Comparison of ENCODE assay signal across 10 mouse cellular contexts in the genomic region with DNA sequence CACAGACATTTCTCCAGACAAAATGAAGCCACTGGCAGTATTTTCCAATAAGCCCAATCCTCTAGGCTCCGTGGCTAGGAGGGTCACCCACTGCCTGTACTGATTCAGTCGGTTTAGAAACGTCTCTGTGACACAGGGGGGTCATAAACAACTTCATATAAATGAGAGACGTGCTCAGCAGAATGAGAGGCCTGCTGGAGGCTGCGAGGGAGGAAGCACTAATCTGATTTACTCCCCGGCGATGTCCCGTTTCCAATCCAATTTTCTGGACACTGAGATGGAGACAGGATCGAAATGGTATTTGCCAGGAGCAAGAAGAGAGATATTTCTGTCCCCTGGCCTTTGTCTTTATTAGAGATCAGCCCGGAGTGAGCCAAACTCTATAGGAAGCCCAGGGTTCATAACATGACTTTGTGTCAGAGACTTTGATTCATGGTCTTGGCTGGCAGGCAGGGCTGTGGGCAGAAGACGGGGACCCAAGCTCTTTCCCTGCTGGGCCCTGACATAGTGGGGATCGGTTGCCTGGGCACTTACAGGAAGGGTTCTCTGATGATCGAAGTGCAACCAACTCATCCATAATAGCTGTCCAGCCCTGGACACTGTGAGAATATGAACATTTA.
DNase-seq lines count a peak whose midpoint lies in the region; ATAC-seq and TF ChIP-seq lines count a peak whose summit lies in the region.
"Had no signal": no experiment of that assay in that cellular context is flagged by ENCODE, and none has a peak within 500 bp of the region (broad histone marks: within the 10 kb centered on the region; RNA-seq: fewer than 3 reads in every experiment).

No protein-coding gene starts in this region.

- 56% methylated on average over 13 of the region's 13 CpGs for WGBS in intestine, embryonic 16.5 days
- WGBS in intestine, embryonic 15.5 days: 56% methylated on average over 13 of the region's 13 CpGs
- WGBS in midbrain, embryonic 12.5 days: 46% methylated on average over 13 of the region's 13 CpGs
- 32% methylated on average over 13 of the region's 13 CpGs for WGBS in midbrain, embryonic 16.5 days
- WGBS in liver, postnatal 0 days (ENCODE audit: insufficient replicate concordance): 41% methylated on average over 13 of the region's 13 CpGs

- peak overlapping the region; percentile 14; the same call in 1 of the 2 replicates for H3K27ac ChIP-seq in intestine, embryonic 16.5 days (ENCODE audit: low read length)
- H3K27ac ChIP-seq in intestine, embryonic 15.5 days: no peak overlapping the region
- H3K27ac ChIP-seq in midbrain, embryonic 12.5 days (replicated peaks): peak overlapping the region; percentile 49; the same call in 1 of the 2 replicates
- H3K27ac ChIP-seq in midbrain, embryonic 16.5 days (ENCODE audit: low read length): no peak overlapping the region
- peak overlapping the region; percentile 76 for H3K27ac ChIP-seq in liver, postnatal 0 days (ENCODE audit: low read depth)
- H3K27ac ChIP-seq: stomach, postnatal 0 days had no signal

- H3K4me1 ChIP-seq in intestine, embryonic 16.5 days (ENCODE audit: control insufficient read depth, insufficient read depth, low read length): peaks cover 36% of the 10 kb centered on the region
- H3K4me1 ChIP-seq in intestine, embryonic 15.5 days (replicated peaks): peaks cover 32% of the 10 kb centered on the region
- peaks cover 23% of the 10 kb centered on the region for H3K4me1 ChIP-seq in midbrain, embryonic 12.5 days
- peaks cover 12% of the 10 kb centered on the region for H3K4me1 ChIP-seq in midbrain, embryonic 16.5 days (ENCODE audit: control insufficient read depth, insufficient read depth, low read length)
- peaks cover 27% of the 10 kb centered on the region for H3K4me1 ChIP-seq in liver, postnatal 0 days (ENCODE audit: insufficient read depth)

- no peak for TF ChIP-seq CTCF in liver, postnatal 0 days (IDR thresholded peaks at IDR 0.05; ENCODE audit: low read depth)

- no peak overlapping the region for H3K4me3 ChIP-seq in intestine, embryonic 16.5 days (ENCODE audit: low read length)
- no peak overlapping the region for H3K4me3 ChIP-seq in intestine, embryonic 15.5 days (replicated peaks)
- no peak overlapping the region for H3K4me3 ChIP-seq in midbrain, embryonic 12.5 days
- no peak overlapping the region for H3K4me3 ChIP-seq in midbrain, embryonic 16.5 days (ENCODE audit: low read depth, low read length)
- H3K4me3 ChIP-seq in liver, postnatal 0 days (ENCODE audit: low read depth, low read length): no peak overlapping the region

- H3K4me2 ChIP-seq in intestine, embryonic 16.5 days (ENCODE audit: low read depth, low read length): no peak overlapping the region
- H3K4me2 ChIP-seq in intestine, embryonic 15.5 days (replicated peaks): no peak overlapping the region
- H3K4me2 ChIP-seq in midbrain, embryonic 12.5 days (replicated peaks): no peak overlapping the region
- no peak overlapping the region for H3K4me2 ChIP-seq in midbrain, embryonic 16.5 days (ENCODE audit: low read length)
- 0 out of 2 replicates have a peak overlapping the region, but pooled peaks have one; percentile 54 for H3K4me2 ChIP-seq in liver, postnatal 0 days (ENCODE audit: low read depth, low read length)

- H3K9ac ChIP-seq in intestine, embryonic 16.5 days (ENCODE audit: low read depth, low read length): no peak overlapping the region
- no peak overlapping the region for H3K9ac ChIP-seq in intestine, embryonic 15.5 days
- H3K9ac ChIP-seq in midbrain, embryonic 12.5 days (replicated peaks): no peak overlapping the region
- no peak overlapping the region for H3K9ac ChIP-seq in midbrain, embryonic 16.5 days (ENCODE audit: low read depth, low read length)
- H3K9ac ChIP-seq in liver, postnatal 0 days (replicated peaks): no peak overlapping the region

- H3K9me3 ChIP-seq in intestine, embryonic 16.5 days (ENCODE audit: control insufficient read depth, low read length): no peaks in the 10 kb centered on the region
- no peaks in the 10 kb centered on the region for H3K9me3 ChIP-seq in intestine, embryonic 15.5 days
- H3K9me3 ChIP-seq in midbrain, embryonic 12.5 days: no peaks in the 10 kb centered on the region
- H3K9me3 ChIP-seq in midbrain, embryonic 16.5 days (replicated peaks; ENCODE audit: control insufficient read depth, low read length, poor library complexity, severe bottlenecking): no peaks in the 10 kb centered on the region
- H3K9me3 ChIP-seq in liver, postnatal 0 days (ENCODE audit: low read length): no peaks in the 10 kb centered on the region

- ATAC-seq in intestine, embryonic 16.5 days: no peak
- no peak for ATAC-seq in intestine, embryonic 15.5 days
- ATAC-seq in midbrain, embryonic 12.5 days (ENCODE audit: low FRiP score, low read depth): no peak
- no peak for ATAC-seq in midbrain, embryonic 16.5 days
- peak; percentile 7; the same call in 1 of the 2 replicates for ATAC-seq in liver, postnatal 0 days

- TF ChIP-seq EP300 in liver, postnatal 0 days (IDR thresholded peaks at IDR 0.05; ENCODE audit: low read depth): no peak

- no peaks in the 10 kb centered on the region for H3K36me3 ChIP-seq in intestine, embryonic 16.5 days (ENCODE audit: control insufficient read depth, insufficient read depth, low read length)
- no peaks in the 10 kb centered on the region for H3K36me3 ChIP-seq in intestine, embryonic 15.5 days
- H3K36me3 ChIP-seq in midbrain, embryonic 12.5 days: no peaks in the 10 kb centered on the region
- H3K36me3 ChIP-seq in midbrain, embryonic 16.5 days (ENCODE audit: control insufficient read depth, insufficient read depth, low read length): no peaks in the 10 kb centered on the region
- no peaks in the 10 kb centered on the region for H3K36me3 ChIP-seq in liver, postnatal 0 days (replicated peaks; ENCODE audit: insufficient read depth, low read length)

- H3K27me3 ChIP-seq in intestine, embryonic 16.5 days (replicated peaks; ENCODE audit: control insufficient read depth, insufficient read depth, low read length): no peaks in the 10 kb centered on the region
- no peaks in the 10 kb centered on the region for H3K27me3 ChIP-seq in intestine, embryonic 15.5 days (replicated peaks)
- H3K27me3 ChIP-seq in midbrain, embryonic 12.5 days: peaks cover 22% of the 10 kb centered on the region; the same call in 1 of the 2 replicates
- no peaks in the 10 kb centered on the region for H3K27me3 ChIP-seq in midbrain, embryonic 16.5 days (ENCODE audit: control insufficient read depth, insufficient read depth, low read depth, low read length)
- H3K27me3 ChIP-seq in liver, postnatal 0 days (ENCODE audit: insufficient read depth, low read length): no peaks in the 10 kb centered on the region
- H3K27me3 ChIP-seq: Patski had no signal

- DNase-seq in cerebellum, adult 9-10 months: peak; percentile 19
- no peak for DNase-seq in cerebellum, adult 8-10 months
- no peak for DNase-seq in liver, postnatal 0 days
- DNase-seq in layer of hippocampus, adult 8-10 months (ENCODE audit: low spot score in 2 of 2): no peak

Comparison
In these comparisons a context has a peak if more than half of its experiments do, and no peak if none do; other contexts are left out.
1. H3K27ac ChIP-seq: peak in intestine, embryonic 16.5 days (single experiment), midbrain, embryonic 12.5 days (single experiment) and liver, postnatal 0 days (single experiment); none in intestine, embryonic 15.5 days (single experiment) and midbrain, embryonic 16.5 days (single experiment).